Mouse (Mus musculus): Measurements from ENCODE around the gene Sgsm3. TPM values are rescaled to one million over a fixed set of nuclear protein-coding genes. Genes with fewer than 3 reads are reported as not detected.
A peak's percentile ranks its signal among the peaks of the same experiment; 100 is the strongest.

Sgsm3 gene
- polyA plus RNA-seq, 1 experiment: 12.6 TPM

GRCm38 (mm10) chr15:81017308-81017707 is 39.7 kb downstream of the Sgsm3 start:
- H3K36me3 ChIP-seq (ENCODE audit: control insufficient read depth, insufficient read depth, low read length): peaks cover 73% of the 10 kb centered on the region
- no peaks in the 10 kb centered on the region for H3K27me3 ChIP-seq (ENCODE audit: control insufficient read depth, insufficient read depth, low read length)
- WGBS: 92% methylated on average over 7 of the region's 7 CpGs
- H3K4me1 ChIP-seq (ENCODE audit: control insufficient read depth, insufficient read depth, insufficient read length): peaks cover 14% of the 10 kb centered on the region
- H3K4me3 ChIP-seq (ENCODE audit: extremely low read depth, insufficient read depth, insufficient read length): no peak overlapping the region
- H3K27ac ChIP-seq (ENCODE audit: insufficient read depth, low read length): no peak overlapping the region
- DNase-seq (ENCODE audit: low read depth in 1 of 2, low spot score in 2 of 2): no peak
- TF ChIP-seq POLR2A (IDR thresholded peaks at IDR 0.05; ENCODE audit: low read depth, low read length): no peak
- TF ChIP-seq CTCF (IDR thresholded peaks at IDR 0.05; ENCODE audit: extremely low read depth, insufficient read depth, insufficient read length, insufficient replicate concordance): no peak

GRCm38 (mm10) chr15:81021377-81021776 is 43.8 kb downstream of the Sgsm3 start:
- 27% methylated on average over 6 of the region's 6 CpGs for WGBS
- DNase-seq (ENCODE audit: low read depth in 1 of 2, low spot score in 2 of 2): peak; percentile 50 to 56
- peaks cover 18% of the 10 kb centered on the region for H3K4me1 ChIP-seq (ENCODE audit: control insufficient read depth, insufficient read depth, insufficient read length)
- H3K36me3 ChIP-seq (ENCODE audit: control insufficient read depth, insufficient read depth, low read length): peaks cover 47% of the 10 kb centered on the region
- H3K27ac ChIP-seq (ENCODE audit: insufficient read depth, low read length): peak overlapping the region; percentile 59
- no peak for TF ChIP-seq POLR2A (IDR thresholded peaks at IDR 0.05; ENCODE audit: low read depth, low read length)
- no peak for TF ChIP-seq CTCF (IDR thresholded peaks at IDR 0.05; ENCODE audit: extremely low read depth, insufficient read depth, insufficient read length, insufficient replicate concordance)
- H3K4me3 ChIP-seq (ENCODE audit: extremely low read depth, insufficient read depth, insufficient read length): no peak overlapping the region
- no peaks in the 10 kb centered on the region for H3K27me3 ChIP-seq (ENCODE audit: control insufficient read depth, insufficient read depth, low read length)

GRCm38 (mm10) chr15:81022437-81022836 is 44.9 kb downstream of the Sgsm3 start:
- TF ChIP-seq CTCF (IDR thresholded peaks at IDR 0.05; ENCODE audit: extremely low read depth, insufficient read depth, insufficient read length, insufficient replicate concordance) (no peak), POLR2A (IDR thresholded peaks at IDR 0.05; ENCODE audit: low read depth, low read length) (no peak)
- 89% methylated on average over 7 of the region's 7 CpGs for WGBS
- Histone ChIP-seq H3K27me3 (ENCODE audit: control insufficient read depth, insufficient read depth, low read length) (no peaks in the 10 kb centered on the region), H3K27ac (ENCODE audit: insufficient read depth, low read length) (peak overlapping the region; percentile 27), H3K4me3 (ENCODE audit: extremely low read depth, insufficient read depth, insufficient read length) (no peak overlapping the region), H3K4me1 (ENCODE audit: control insufficient read depth, insufficient read depth, insufficient read length) (peaks cover 22% of the 10 kb centered on the region), H3K36me3 (ENCODE audit: control insufficient read depth, insufficient read depth, low read length) (peaks cover 38% of the 10 kb centered on the region)
- DNase-seq (ENCODE audit: low read depth in 1 of 2, low spot score in 2 of 2): no peak

GRCm38 (mm10) chr15:81023842-81024241 is 46.3 kb downstream of the Sgsm3 start:
- DNase-seq (ENCODE audit: low read depth in 1 of 2, low spot score in 2 of 2): no peak
- Histone ChIP-seq H3K36me3 (ENCODE audit: control insufficient read depth, insufficient read depth, low read length) (peaks cover 25% of the 10 kb centered on the region), H3K4me1 (ENCODE audit: control insufficient read depth, insufficient read depth, insufficient read length) (peaks cover 27% of the 10 kb centered on the region), H3K4me3 (ENCODE audit: extremely low read depth, insufficient read depth, insufficient read length) (no peak overlapping the region), H3K27ac (ENCODE audit: insufficient read depth, low read length) (no peak overlapping the region), H3K27me3 (ENCODE audit: control insufficient read depth, insufficient read depth, low read length) (no peaks in the 10 kb centered on the region)
- TF ChIP-seq CTCF (IDR thresholded peaks at IDR 0.05; ENCODE audit: extremely low read depth, insufficient read depth, insufficient read length, insufficient replicate concordance): no peak
- no peak for TF ChIP-seq POLR2A (IDR thresholded peaks at IDR 0.05; ENCODE audit: low read depth, low read length)
- 85% methylated on average over 9 of the region's 9 CpGs for WGBS

DNA sequence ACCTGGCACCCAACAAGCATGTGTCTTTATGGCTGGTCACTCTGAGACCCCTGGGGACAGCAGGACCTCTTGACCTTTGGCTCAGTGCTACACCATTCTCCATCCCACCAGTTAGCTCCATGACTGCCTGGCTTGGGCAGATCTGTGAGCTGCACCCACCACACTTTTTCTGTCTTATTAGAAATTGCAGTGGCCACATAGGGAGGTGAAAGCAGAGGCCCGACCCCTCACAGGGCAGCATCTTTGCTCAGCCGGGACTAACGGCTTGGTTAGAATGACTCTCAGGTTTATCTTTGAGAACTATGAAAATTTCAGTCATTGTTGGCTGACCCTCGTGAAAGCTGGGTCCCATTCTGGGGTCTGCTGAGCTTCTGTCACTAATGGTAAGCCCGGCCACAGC is 49.3 kb downstream of the Sgsm3 start:
- H3K27ac ChIP-seq (ENCODE audit: insufficient read depth, low read length): 0 out of 2 replicates have a peak overlapping the region, but pooled peaks have one; percentile 23
- H3K36me3 ChIP-seq (ENCODE audit: control insufficient read depth, insufficient read depth, low read length): peaks cover 11% of the 10 kb centered on the region
- 78% methylated on average over 5 of the region's 5 CpGs for WGBS
- no peak for DNase-seq (ENCODE audit: low read depth in 1 of 2, low spot score in 2 of 2)
- no peaks in the 10 kb centered on the region for H3K27me3 ChIP-seq (ENCODE audit: control insufficient read depth, insufficient read depth, low read length)
- no peak overlapping the region for H3K4me3 ChIP-seq (ENCODE audit: extremely low read depth, insufficient read depth, insufficient read length)
- peaks cover 27% of the 10 kb centered on the region for H3K4me1 ChIP-seq (ENCODE audit: control insufficient read depth, insufficient read depth, insufficient read length)
- TF ChIP-seq POLR2A (IDR thresholded peaks at IDR 0.05; ENCODE audit: low read depth, low read length) (no peak), CTCF (IDR thresholded peaks at IDR 0.05; ENCODE audit: extremely low read depth, insufficient read depth, insufficient read length, insufficient replicate concordance) (no peak)

DNA sequence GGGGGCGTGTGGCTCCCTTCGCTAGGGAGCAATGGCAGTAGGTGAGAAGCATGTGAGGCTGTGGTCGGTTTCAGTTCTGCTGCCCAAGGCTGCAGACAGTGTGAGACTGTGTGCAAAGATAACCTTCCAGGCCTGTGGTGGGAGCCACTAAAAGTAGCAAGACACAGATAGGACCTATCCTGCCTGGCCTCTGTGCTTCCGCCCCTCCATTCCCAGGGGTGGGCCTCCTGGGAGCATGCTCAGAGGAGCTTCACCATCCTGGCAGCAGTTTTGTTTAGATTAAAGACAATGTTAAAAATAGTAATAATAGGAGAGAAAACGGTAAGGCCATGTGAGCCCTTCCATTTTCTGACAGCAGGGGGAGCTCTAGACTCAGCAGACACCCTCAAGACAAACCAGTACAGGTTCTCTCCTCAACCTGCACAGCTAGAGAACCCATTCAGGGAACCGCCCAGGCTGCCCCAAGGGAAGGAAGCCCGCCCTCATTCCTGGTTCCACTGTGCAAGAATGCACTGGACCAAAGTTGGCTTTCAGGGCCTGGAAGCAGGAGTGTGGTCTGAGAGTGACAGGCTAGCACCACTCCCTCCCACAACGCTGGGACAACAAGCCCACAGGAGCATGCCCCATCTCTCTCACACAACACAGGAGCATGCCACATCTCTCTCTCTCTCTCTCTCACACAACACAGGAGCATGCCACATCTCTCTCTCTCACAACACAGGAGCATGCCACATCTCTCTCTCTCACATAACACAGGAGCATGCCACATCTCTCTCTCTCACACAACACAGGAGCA is 50.0 kb downstream of the Sgsm3 start:
- 22% methylated on average over 8 of the region's 8 CpGs for WGBS
- TF ChIP-seq POLR2A (IDR thresholded peaks at IDR 0.05; ENCODE audit: low read depth, low read length) (no peak), CTCF (IDR thresholded peaks at IDR 0.05; ENCODE audit: extremely low read depth, insufficient read depth, insufficient read length, insufficient replicate concordance) (peak; percentile 84; the same call in 1 of the 2 replicates)
- DNase-seq (ENCODE audit: low read depth in 1 of 2, low spot score in 2 of 2): peak; percentile 64 to 76
- H3K4me3 ChIP-seq (ENCODE audit: extremely low read depth, insufficient read depth, insufficient read length): no peak overlapping the region
- H3K4me1 ChIP-seq (ENCODE audit: control insufficient read depth, insufficient read depth, insufficient read length): peaks cover 26% of the 10 kb centered on the region; the same call in 1 of the 2 replicates
- no peaks in the 10 kb centered on the region for H3K27me3 ChIP-seq (ENCODE audit: control insufficient read depth, insufficient read depth, low read length)
- peaks cover 5% of the 10 kb centered on the region for H3K36me3 ChIP-seq (ENCODE audit: control insufficient read depth, insufficient read depth, low read length)
- no peak overlapping the region for H3K27ac ChIP-seq (ENCODE audit: insufficient read depth, low read length)

GRCm38 (mm10) chr15:81030891-81031425 is 53.4 kb downstream of the Sgsm3 start:
- H3K4me3 ChIP-seq (ENCODE audit: extremely low read depth, insufficient read depth, insufficient read length): no peak overlapping the region
- peaks cover 52% of the 10 kb centered on the region for H3K4me1 ChIP-seq (ENCODE audit: control insufficient read depth, insufficient read depth, insufficient read length)
- WGBS: 85% methylated on average over 10 of the region's 10 CpGs
- TF ChIP-seq POLR2A (IDR thresholded peaks at IDR 0.05; ENCODE audit: low read depth, low read length) (no peak), CTCF (IDR thresholded peaks at IDR 0.05; ENCODE audit: extremely low read depth, insufficient read depth, insufficient read length, insufficient replicate concordance) (no peak)
- no peaks in the 10 kb centered on the region for H3K27me3 ChIP-seq (ENCODE audit: control insufficient read depth, insufficient read depth, low read length)
- no peak for DNase-seq (ENCODE audit: low read depth in 1 of 2, low spot score in 2 of 2)
- no peak overlapping the region for H3K27ac ChIP-seq (ENCODE audit: insufficient read depth, low read length)
- H3K36me3 ChIP-seq (ENCODE audit: control insufficient read depth, insufficient read depth, low read length): peaks cover 2% of the 10 kb centered on the region; the same call in 1 of the 2 replicates
